Mouse (Mus musculus) WW6 (cell line): Measurements from ENCODE around the gene C130032M10Rik.

Source experiments
- DNase-seq: peaks from one replicate; pipeline ENCODE4 v3.0.0-alpha.2; 2013; ENCODE audit warnings: low read depth, low spot score

Gene C130032M10Rik

DNA sequence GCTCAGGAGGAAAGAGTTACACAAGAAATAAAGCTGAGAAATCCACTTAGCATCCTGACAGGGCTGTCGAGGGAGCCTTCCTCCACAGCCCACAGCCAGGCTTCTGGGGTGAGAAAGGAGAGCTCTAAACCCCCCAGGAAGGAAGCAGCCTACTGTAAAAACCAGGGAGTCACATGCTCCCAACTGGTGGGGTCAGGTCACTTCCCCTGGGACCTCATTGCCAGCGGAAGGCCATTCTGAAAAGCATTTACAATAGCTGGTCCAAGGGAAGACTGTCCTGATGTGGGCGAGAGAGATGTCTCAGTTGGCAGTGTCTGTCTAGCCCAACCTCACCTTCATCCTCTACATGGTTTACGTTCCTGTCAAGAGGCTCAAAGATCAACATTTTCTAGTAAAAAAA lies 33.0 kb downstream of the C130032M10Rik start:
- DNase-seq: no peak

- DNase-seq: no peak
These were observed 33.6 kb downstream of the C130032M10Rik start for GRCm38 (mm10) chr9:114549117-114549516.

- no peak for DNase-seq
These were observed 34.5 kb downstream of the C130032M10Rik start for GRCm38 (mm10) chr9:114550033-114550432.

DNA sequence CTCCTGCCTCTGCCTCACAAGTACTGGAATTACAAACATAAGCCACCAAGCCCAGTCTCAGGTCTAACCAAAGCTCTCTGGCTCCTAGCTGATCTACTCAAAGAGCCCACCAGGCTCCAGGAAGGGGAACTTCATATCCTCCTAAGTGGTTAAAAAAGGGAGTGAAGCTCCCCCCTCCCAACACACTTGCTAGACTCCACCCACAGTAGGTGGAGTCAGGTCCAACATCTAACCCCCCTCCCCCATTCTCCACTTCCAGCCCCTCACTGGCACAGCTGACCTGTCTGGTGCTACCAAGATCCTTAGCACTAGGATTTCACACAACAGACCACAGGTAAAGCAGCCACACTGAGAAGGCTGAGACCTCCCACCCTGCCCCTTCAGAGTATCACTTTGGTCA lies 38.3 kb downstream of the C130032M10Rik start:
- no peak for DNase-seq

GRCm38 (mm10) chr9:114554355-114554979 lies 39.0 kb downstream of the C130032M10Rik start:
- DNase-seq: no peak

- DNase-seq: no peak
These were observed 40.9 kb downstream of the C130032M10Rik start for GRCm38 (mm10) chr9:114556276-114556855.

- no peak for DNase-seq
These were observed 41.6 kb downstream of the C130032M10Rik start for GRCm38 (mm10) chr9:114557086-114557485.

GRCm38 (mm10) chr9:114560141-114560540 lies 44.6 kb downstream of the C130032M10Rik start:
- DNase-seq: no peak

- no peak for DNase-seq
These were observed 45.5 kb downstream of the C130032M10Rik start for GRCm38 (mm10) chr9:114560771-114561670.

DNA sequence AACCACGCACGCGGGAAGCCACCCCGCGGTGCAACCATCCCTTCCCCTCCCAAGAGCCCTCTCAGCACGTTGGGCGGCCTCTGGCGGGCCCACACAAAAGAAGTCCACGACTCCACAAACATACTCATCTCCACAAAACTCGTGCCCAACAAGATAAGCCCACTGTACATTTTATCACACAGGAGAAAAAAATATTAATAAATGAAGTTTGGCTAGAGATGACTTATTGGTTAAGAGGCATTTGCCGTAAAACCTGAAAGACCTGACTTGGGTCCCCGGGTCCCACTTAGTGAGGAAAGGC lies 46.1 kb downstream of the C130032M10Rik start:
- no peak for DNase-seq

GRCm38 (mm10) chr9:114562031-114562918 lies 46.8 kb downstream of the C130032M10Rik start:
- DNase-seq: no peak

- no peak for DNase-seq
These were observed 47.6 kb downstream of the C130032M10Rik start for GRCm38 (mm10) chr9:114562919-114563751.

- DNase-seq: no peak
These were observed 48.5 kb downstream of the C130032M10Rik start, which contains the start of gene Trim71 for GRCm38 (mm10) chr9:114563761-114564606. TSS of gene Trim71 (minus strand) at chr9:114564369.

DNA sequence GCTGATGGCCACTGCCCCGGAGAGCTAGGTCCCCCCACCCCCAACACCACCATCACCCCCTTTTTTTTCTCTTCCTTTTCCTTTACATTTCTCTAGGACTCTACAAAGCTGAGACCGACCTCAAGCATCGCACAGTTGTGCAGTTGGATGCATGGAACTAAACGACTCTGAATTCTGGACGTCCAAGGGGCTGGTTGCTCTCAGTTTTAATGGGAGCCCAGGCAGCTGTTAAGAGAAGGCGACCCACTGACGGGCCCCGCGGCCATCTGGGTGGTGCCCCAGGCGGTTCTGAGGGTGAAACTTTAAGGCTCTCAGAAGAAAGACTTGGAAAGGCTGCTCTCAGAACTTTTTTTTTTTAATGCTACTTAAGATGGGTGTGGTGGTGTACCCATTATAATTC lies 49.2 kb downstream of the C130032M10Rik start:
- DNase-seq: no peak
